ENCODE assay signal across 22 mouse cellular contexts in genomic region chr2:136823751-136824716, GRCm38 (mm10).
"Had no signal": no experiment of that assay in that cellular context is flagged by ENCODE, and none has a peak within 500 bp of the region (broad histone marks: within the 10 kb centered on the region; RNA-seq: fewer than 3 reads in every experiment).

No protein-coding gene starts in this region.

- H3K4me3 ChIP-seq: limb, embryonic 10.5 days; limb, embryonic 13.5 days; liver, embryonic 12.5 days; liver, embryonic 15.5 days; lung, embryonic 15.5 days; midbrain, embryonic 12.5 days; myocyte; neural tube, embryonic 13.5 days; stomach, embryonic 15.5 days had no signal

- H3K36me3 ChIP-seq: limb, embryonic 10.5 days; limb, embryonic 13.5 days; liver, embryonic 12.5 days; liver, embryonic 15.5 days; lung, embryonic 15.5 days; midbrain, embryonic 12.5 days; neural tube, embryonic 13.5 days; stomach, embryonic 15.5 days had no signal

- H3K27ac ChIP-seq: limb, embryonic 10.5 days; limb, embryonic 13.5 days; liver, embryonic 12.5 days; liver, embryonic 15.5 days; lung, embryonic 15.5 days; midbrain, embryonic 12.5 days; neural tube, embryonic 13.5 days; stomach, embryonic 15.5 days had no signal

- H3K4me1 ChIP-seq: limb, embryonic 10.5 days; limb, embryonic 13.5 days; liver, embryonic 12.5 days; liver, embryonic 15.5 days; lung, embryonic 15.5 days; neural tube, embryonic 13.5 days; stomach, embryonic 15.5 days had no signal

- ATAC-seq: liver, embryonic 12.5 days; midbrain, embryonic 16.5 days had no signal

- H3K4me2 ChIP-seq: limb, embryonic 13.5 days; liver, embryonic 12.5 days; liver, embryonic 15.5 days; lung, embryonic 15.5 days; midbrain, embryonic 12.5 days; neural tube, embryonic 13.5 days; stomach, embryonic 15.5 days had no signal

- H3K9me3 ChIP-seq: limb, embryonic 10.5 days; limb, embryonic 13.5 days; liver, embryonic 12.5 days; liver, embryonic 15.5 days; lung, embryonic 15.5 days; midbrain, embryonic 12.5 days; neural tube, embryonic 13.5 days; stomach, embryonic 15.5 days had no signal

- H3K27me3 ChIP-seq: limb, embryonic 13.5 days; liver, embryonic 12.5 days; liver, embryonic 15.5 days; lung, embryonic 15.5 days; midbrain, embryonic 12.5 days; neural tube, embryonic 13.5 days; stomach, embryonic 15.5 days had no signal

- H3K9ac ChIP-seq: limb, embryonic 13.5 days; liver, embryonic 12.5 days; liver, embryonic 15.5 days; lung, embryonic 15.5 days; midbrain, embryonic 12.5 days; neural tube, embryonic 13.5 days; stomach, embryonic 15.5 days had no signal

- DNase-seq: kidney, adult 11 months; kidney, adult 8-10 months; kidney, postnatal 14 days; kidney, postnatal 4 days; liver; lung, adult 18-20 months; lung, postnatal 10 days; lung, postnatal 4 days; spleen, adult 18-20 months; thymus, adult 2 months; thymus, postnatal 14 days; thymus, postnatal 4 days had no signal
